Mouse (Mus musculus) left cerebral cortex, postnatal 14 days (tissue): Measurements from ENCODE around the gene Gpx1. TPM values are rescaled to one million over a fixed set of nuclear protein-coding genes. Genes with fewer than 3 reads are reported as not detected.
"Not testable (repeated sequence)": the region's sequence is repeated elsewhere in the genome, so short reads cannot be mapped to it uniquely, and the experiment has no call there.

Source experiments
- DNase-seq, 2 experiments: peaks; one replicate each; pipeline ENCODE4 v3.0.0; 2021 to 2022; ENCODE audit warnings: low spot score in 2 of 2, mixed read lengths in 1 of 2
- intact Hi-C: fragments of 180-260 bp; cut with DNase I; formaldehyde crosslinking; loops from one replicate; pipeline ENCODE4 v1.15.1; 2025
- long read RNA-seq, 2 experiments: library from polyadenylated mRNA; stranded (forward); transcript quantifications; one replicate each; pipeline ENCODE4 v2.0.0; 2021
- total RNA-seq, 2 experiments: library from RNA; stranded (reverse); gene quantifications; 2 replicates each; pipeline ENCODE4 v1.2.3; 2021

The Gpx1 gene
- total RNA-seq, result 100 to 1,000 TPM in 1 of 2 experiments, 10 to 100 TPM in 1; 86.5 to 108 TPM
- long read RNA-seq, experiment 1, transcript Gpx1-201 (2 exons, 1,072 nt), result major isoform, 63 of 64 reads
- long read RNA-seq, experiment 1, partial matches to known transcripts, result 0 of 64 reads
- long read RNA-seq, experiment 1, other reads (novel, unspliced or antisense), result 1 of 64 reads
- long read RNA-seq, experiment 2, transcript Gpx1-201 (2 exons, 1,072 nt), result major isoform, 37 of 40 reads
- long read RNA-seq, experiment 2, partial matches to known transcripts, result 0 of 40 reads
- long read RNA-seq, experiment 2, other reads (novel, unspliced or antisense), result 2 of 40 reads

- peak; percentile 84 to 86 for DNase-seq
- intact Hi-C loops, result no loop called here
These were observed at the start of gene Gpx1 for GRCm38 (mm10) chr9:108338886-108339781. Gene Gpx1 (plus strand): TSS chr9:108338903.

GRCm38 (mm10) chr9:108289347-108289746 is 49.4 kb upstream of the Gpx1 start:
- DNase-seq, result no peak
- intact Hi-C loops, result no loop called here

- intact Hi-C loops, result no loop called here
- DNase-seq, result peak; percentile 96 to 99
These were observed 48.5 kb upstream of the Gpx1 start, which contains the start of gene Nicn1 for GRCm38 (mm10) chr9:108290016-108290750. Gene Nicn1 (plus strand): TSS chr9:108290429.

- DNase-seq, result no peak
- intact Hi-C loops, result no loop called here
These were observed 47.9 kb upstream of the Gpx1 start for GRCm38 (mm10) chr9:108290773-108291172.

- peak; percentile 22 to 33 for DNase-seq
- intact Hi-C loops, result no loop called here
These were observed 42.0 kb upstream of the Gpx1 start, which contains the start of gene Amt for GRCm38 (mm10) chr9:108296453-108297355. Gene Amt (plus strand): TSS chr9:108296853.

GRCm38 (mm10) chr9:108301853-108302252 is 36.9 kb upstream of the Gpx1 start:
- DNase-seq, result no peak
- intact Hi-C loops, result no loop called here

GRCm38 (mm10) chr9:108304716-108305115 is 34.0 kb upstream of the Gpx1 start:
- intact Hi-C loops, result no loop called here
- no peak for DNase-seq

- DNase-seq, result no peak
- intact Hi-C loops, result no loop called here
These were observed 33.5 kb upstream of the Gpx1 start for GRCm38 (mm10) chr9:108305170-108305569.

GRCm38 (mm10) chr9:108305629-108306520 is 32.8 kb upstream of the Gpx1 start, which contains the start of the genes Rhoa and Tcta:
Gene Rhoa (plus strand): TSS chr9:108306129.
Gene Tcta (minus strand): TSS chr9:108306160.
- peak; percentile 99 to 100 for DNase-seq

GRCm38 (mm10) chr9:108306571-108306980 is 32.1 kb upstream of the Gpx1 start:
- intact Hi-C loops, result loop anchor here (1.0 kb wide), 1 partner anchor 41 kb away; the partner anchor contains the start of gene Usp4
- DNase-seq, result peak; percentile 46 to 62

More at GRCm38 (mm10) chr9:108305629-108306520, 32.8 kb upstream of the Gpx1 start, which contains the start of the genes Rhoa and Tcta:
- intact Hi-C loops, result loop anchor here (1.0 kb wide), 1 partner anchor 41 kb away; the partner anchor contains the start of gene Usp4

GRCm38 (mm10) chr9:108307021-108307807 is 31.5 kb upstream of the Gpx1 start:
- intact Hi-C loops, result no loop called here
- DNase-seq, result no peak

- intact Hi-C loops, result no loop called here
- no peak for DNase-seq
These were observed 30.6 kb upstream of the Gpx1 start for GRCm38 (mm10) chr9:108308141-108308540.

GRCm38 (mm10) chr9:108317572-108317971 is 21.1 kb upstream of the Gpx1 start:
- intact Hi-C loops, result no loop called here
- no peak for DNase-seq

GRCm38 (mm10) chr9:108318462-108318861 is 20.2 kb upstream of the Gpx1 start:
- DNase-seq, result no peak
- intact Hi-C loops, result no loop called here

GRCm38 (mm10) chr9:108322054-108322453 is 16.6 kb upstream of the Gpx1 start:
- DNase-seq, intact Hi-C loops: not testable (repeated sequence)

- DNase-seq, result no peak
- intact Hi-C loops, result no loop called here
These were observed 13.9 kb upstream of the Gpx1 start for GRCm38 (mm10) chr9:108324784-108325183.

- no peak for DNase-seq
- intact Hi-C loops, result no loop called here
These were observed 12.9 kb upstream of the Gpx1 start for GRCm38 (mm10) chr9:108325811-108326210.
